Mouse (Mus musculus) thymus, postnatal 4 days (tissue): Measurements from ENCODE around the gene Dse.
"Not testable (repeated sequence)": the region's sequence is repeated elsewhere in the genome, so short reads cannot be mapped to it uniquely, and the experiment has no call there.

Experiments
- DNase-seq: peaks from one replicate; pipeline ENCODE4 v3.0.0; 2021

Dse gene

DNA sequence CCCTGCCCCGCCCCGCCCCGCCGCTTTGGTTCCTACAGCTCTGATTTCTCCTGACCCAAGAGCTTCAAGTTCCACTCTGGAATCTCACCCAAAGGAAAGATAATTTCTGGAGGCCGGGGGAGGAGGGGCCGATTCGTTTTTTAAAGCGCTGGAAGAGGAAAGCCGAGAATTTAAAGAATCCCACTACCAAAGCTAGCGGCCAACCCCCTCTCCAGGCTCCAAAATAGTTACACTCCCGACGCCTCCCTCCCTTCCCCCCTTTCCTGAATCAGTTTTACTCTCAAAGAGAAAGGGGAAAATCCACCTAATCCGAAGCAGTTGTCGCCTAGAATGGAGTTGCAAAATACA, at the start of gene Dse:
Gene Dse (minus strand): TSS at position 213 of the 348 bp plus-strand sequence.
- no peak for DNase-seq

DNA sequence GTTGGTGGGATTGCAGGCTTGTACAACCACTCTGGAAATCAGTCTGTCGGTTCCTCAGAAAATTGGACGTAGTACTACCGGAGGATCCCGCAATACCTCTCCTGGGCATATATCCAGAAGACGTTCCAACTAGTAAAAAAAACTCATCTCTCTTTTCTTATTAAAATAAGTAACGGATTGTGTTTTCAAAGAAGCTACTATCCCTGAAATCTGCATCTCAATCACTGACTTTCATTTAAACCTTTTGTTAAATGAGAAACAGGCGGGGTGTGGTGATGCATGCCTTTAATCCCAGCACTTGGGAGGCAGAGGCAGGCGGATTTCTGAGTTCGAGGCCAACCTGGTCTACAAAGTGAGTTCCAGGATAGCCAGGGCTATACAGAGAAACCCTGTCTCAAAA, 45.3 kb upstream of the Dse start:
- DNase-seq = not testable (repeated sequence)

DNA sequence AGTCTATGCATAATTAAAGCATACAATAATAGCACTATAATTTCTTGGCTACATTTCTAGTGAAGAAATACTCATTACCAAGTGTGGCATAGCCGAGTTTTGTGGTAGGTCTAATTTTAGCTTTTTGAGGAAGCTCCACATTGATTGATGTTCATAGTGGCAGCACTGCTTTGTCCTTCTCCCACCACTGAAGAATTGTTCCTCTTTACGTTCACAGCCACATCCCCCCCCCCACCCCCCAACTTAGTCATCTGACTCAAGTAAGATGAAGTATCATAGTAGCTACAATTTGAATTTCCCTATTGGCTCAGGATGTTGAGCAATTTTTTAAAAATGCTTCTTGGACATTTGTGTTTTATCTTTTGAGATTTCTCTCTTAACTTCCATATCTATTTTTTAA, 42.1 kb upstream of the Dse start:
- no peak for DNase-seq

DNA sequence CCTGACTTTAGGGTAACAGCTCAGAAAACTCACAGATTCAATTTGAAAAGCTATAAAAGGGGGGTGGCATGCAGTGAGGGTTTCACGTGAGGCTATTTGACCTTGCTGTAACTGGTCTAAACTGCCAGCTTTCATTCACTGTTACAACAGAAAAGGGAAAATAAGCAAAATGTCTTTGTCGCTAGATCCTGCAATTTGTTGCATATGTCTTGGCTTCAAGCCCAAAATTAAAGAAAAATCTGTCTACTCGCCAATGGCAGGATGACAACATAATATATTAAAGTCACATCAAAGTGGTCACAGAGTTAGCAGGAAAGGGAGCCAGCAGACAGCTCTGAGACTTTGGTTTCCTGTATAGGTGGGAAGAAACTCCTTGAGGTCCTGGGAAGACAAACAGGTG, 40.2 kb upstream of the Dse start:
- no peak for DNase-seq

DNA sequence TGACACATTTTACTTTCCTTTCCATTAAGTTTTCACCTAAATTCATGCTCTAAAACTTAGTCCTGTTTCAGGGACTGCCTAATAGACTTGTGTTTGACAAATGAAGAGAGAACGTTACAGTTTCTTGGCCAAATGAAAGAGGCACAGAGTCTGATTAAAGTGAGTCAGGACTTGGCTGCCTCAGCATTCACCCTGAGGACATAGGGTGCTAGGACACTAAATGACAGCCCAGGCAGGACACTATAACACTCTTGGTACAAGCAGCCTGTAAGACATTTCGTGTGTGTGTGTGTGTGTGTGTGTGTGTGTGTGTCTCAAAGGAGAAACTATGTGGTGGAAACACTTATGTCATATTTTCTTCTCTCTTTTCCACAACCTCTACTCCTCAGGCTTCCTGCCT, 38.6 kb upstream of the Dse start:
- DNase-seq = no peak

DNA sequence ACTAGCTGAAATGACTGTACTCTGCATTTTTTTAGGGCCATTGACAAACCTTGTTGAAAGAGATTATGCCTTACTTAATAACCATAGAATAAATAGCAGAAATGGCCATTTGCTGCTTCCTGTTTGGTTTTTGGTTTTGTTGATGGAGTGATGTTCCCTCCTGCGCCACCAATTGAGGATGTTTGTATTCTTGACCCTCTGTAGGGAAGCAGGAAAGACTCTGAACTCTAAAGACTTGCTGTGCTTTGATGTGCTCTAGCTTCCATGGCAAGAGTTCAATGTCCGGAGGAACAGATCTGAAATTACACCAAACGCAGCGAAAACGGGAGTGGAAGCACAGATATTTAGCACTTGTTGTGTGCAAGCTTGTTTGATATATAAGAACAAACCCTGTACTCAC, 37.2 kb upstream of the Dse start:
- DNase-seq = no peak

DNA sequence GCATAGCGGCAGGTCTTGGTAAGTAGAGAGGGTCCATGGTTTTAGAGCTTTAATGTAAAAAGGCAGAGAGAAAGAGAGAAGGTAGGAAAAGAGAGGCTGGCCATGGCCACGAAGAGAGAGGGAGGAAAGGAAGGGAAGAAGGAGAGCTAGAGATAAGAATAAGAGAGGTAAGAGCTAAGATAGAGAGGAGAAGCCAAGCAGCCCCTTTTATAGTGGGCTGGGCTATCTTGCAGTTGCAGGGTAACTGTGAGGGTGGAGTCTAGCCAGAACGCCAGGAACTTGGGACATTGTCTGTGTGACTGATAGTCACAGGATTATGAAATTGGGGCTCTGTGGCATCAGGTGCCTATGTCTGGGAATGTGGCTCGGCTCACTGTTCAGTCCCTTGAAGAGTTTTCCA, 31.0 kb upstream of the Dse start:
- DNase-seq = no peak

DNA sequence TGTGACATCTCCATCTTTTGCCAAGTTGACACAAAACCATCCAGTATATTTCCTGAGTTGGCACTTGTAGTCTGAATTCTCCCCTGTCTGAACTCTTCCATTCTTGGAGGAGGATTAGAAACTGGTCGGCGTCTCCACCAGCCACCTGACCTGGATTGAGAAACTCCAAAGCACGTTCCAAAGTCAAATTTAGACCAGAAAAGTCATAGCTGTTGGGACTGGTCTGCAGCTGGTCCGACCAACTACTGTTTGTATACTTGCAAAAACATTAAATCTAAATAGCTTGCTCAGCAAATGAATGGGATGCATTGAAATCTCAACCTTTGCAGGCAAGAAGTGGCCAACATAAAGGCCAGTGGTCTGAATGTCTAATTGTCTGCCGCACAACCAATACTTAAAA, 29.1 kb upstream of the Dse start:
- DNase-seq = no peak

DNA sequence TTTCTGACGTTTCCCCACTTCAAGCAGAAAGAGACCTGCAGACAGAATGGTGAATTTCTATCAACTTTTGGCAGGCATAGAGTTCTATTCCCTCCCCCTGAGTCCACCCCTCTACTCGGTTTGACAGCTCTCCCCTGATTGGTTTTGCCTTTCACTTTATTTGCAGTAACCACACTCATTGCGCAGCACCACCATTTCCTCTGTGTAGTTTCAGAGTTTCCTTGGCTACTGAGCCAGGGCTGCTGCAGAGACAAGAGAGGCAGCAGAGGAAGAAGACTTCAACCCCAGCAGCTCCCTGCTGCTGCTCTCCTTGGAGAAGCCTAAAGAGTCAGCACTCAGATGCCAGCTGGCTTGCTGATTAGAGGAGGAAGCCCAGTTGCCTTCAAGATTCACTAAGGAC, 27.9 kb upstream of the Dse start:
- peak; percentile 9 for DNase-seq

DNA sequence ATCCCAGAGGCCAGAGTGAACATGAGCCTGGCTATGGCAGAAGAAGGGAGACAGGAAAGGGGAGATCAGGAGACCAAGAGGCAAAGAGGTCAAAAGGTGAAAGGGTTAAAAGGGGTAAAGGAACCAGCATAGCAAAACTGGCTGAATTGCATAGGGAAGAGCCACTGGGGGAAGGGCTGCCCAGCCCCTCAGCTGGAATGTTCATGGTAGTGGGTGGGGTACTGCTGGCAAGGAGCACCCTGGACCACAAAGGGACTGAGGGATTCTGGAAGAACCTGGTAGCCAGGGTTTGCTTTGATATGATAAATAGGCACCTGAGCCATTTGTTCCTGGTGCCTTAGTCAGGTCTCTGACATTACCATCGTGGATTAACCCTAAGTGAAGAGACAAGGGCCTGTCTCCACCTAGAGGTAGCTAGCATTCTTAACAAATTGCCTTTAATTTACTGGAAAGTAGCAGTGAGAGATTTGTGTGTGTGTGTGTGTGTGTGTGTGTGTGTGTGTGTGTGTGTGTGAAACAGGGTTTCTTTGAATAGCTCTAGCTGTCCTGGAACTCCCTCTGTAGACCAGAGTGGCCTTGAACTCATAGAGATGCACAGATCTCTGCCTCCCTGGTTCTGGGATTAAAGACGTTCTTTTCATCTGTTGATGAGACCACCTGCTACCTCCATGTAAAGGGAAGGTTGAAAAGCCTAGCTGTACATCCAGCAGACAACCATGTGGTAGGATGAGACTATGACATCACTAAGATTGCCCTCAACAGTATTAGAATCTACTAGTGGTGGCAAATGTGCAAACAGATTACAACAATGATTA, 26.6 kb upstream of the Dse start:
- no peak for DNase-seq

DNA sequence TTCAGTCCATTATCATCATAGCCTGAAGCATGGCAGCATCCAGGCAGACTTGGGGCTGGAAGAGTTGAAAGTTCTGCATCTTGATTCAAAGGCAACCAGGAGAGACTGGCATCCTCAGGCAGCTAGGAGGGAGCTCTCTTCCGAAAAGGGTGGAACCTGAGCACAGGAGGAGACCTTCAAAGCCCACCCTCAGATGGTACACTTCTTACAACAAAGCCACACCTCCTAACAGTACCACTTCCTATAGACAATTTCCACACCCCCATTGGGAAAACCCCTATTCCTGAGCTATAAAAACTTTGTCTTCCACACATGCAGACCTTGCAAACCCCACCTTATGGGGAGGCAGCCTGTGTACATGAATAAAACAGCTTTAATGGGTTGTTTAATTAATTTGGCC, 25.9 kb upstream of the Dse start:
- DNase-seq = no peak

DNA sequence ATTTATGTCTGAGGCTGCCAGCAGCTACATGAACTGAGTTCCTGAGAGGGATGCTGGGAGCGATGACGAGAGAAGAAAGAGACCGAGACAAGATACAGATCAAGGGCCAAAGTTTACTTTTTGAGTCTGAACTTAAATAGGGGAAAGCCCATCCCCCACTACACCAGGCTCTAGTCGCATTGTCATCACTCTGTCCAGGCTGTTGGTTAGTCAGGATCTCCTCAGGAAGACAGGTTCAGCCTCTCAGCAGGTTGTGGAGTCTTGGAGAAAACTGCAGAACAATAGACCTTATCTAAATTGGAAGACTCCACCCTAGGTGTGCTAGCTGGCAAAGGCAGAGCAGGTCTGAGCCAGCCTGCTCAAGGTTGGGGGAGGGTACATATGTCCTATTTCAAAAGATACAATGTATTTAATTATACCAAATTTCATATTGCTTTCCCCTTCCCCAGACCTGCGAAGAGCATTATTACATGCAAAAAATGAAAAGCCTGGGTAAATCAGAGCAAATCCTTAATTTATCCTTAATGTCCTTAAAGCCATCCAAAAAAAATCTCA, 22.7 kb upstream of the Dse start:
- DNase-seq = no peak

DNA sequence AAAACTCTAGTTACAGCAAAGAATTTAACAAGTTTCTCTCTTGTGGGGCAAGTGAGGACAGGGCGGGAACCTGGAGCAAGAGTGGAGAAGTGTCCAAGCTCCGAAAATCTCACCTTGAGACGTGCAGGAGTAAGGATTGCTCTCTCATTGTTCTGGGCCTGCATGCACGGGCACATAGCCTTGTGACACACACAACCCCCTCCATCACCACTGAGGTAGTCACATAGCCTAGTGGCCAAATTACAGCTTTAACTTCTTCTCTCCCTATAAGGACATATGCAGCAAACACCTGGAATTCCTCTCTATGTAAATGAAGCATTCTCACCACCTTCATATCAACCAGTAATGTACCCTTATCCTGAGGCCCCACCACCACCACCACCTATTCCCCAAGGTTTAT, 22.0 kb upstream of the Dse start:
- no peak for DNase-seq

DNA sequence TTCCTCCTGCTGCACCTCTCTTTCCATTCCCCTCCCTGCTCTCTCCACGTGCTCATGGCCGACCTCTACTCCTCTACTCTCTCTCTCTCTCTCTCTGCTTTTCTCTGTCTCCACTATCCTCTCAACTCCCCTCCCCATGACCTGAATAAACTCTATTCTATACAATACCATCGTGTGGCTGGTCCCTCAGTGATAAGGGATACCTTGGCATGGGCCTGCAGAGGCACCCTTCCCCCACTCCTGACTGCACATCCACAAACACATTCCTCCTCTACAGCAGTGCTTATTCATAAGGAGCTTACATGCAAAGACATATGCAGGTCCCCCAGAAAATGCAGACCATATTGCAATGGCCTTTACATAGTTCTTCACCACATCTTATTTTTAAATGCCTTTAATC, 16.1 kb upstream of the Dse start:
- DNase-seq = no peak

DNA sequence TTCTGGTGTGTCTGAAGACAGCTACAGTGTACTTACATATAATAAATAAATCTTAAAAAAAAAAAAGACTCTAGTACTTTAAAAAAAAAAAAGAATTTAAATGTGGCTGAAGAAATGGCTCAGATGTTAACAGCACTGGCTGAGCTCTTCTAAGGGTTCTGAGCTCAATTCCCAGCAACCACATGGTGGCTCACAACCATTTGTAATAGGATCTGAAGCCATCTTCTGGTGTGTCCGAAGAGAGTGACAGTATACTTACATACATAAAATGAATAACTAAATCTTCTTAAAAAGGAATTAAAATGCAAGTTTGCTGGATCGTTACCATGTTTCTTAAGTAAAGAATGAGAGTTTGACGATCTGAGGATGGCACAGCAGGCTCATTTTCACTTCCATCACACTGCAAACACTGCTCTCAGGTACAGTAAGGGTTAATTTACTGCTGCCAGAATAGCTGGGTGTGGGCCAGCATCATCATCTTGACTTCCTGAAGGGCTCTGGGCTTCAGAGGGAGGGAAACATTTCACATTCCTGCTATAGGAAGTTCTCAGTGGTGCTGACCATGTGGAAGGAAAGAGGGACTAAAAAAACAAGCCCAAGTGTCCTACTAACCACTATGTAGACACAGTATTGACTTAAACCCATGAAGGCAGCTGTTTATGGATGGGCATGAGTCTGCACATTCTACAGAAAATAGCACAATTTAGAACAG, 14.6 kb upstream of the Dse start:
- no peak for DNase-seq

DNA sequence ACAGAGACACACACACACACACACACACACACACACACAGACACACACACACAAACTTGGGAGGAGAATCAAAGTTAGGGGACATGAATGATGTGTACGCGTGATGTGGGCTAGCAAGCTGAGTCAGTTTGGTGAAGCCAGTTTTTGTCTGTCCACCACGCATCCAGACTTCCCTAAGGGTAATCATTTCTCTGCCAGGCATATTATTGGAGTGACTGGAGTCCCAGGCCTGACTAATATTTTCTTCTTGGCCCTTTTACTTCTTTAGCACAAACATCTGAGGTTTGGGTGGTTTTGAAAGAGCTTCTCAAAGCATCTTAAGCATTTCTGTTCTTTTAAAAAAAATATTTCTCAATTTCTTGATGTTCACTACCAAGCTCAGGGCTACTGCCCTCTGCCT, 10.7 kb upstream of the Dse start:
- no peak for DNase-seq

DNA sequence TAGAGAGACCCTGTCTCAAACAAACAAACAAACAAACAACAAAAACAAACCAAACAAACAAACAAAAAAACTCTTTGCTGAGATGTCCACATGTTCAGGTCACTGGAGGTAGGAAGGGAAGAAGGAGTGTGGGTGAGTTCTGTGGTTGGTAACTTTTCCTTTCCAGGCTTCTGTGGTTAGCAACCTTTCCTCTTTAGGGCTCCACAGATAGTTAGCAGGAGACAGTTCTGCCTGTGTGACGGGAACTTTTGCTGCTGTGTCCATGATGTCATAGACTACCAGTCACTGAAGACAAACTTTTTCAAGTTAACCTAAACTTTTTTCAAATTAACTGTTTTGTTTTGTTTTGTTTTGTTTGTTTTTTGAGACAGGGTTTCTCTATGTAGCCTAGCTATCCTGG, 8.2 kb upstream of the Dse start:
- no peak for DNase-seq

DNA sequence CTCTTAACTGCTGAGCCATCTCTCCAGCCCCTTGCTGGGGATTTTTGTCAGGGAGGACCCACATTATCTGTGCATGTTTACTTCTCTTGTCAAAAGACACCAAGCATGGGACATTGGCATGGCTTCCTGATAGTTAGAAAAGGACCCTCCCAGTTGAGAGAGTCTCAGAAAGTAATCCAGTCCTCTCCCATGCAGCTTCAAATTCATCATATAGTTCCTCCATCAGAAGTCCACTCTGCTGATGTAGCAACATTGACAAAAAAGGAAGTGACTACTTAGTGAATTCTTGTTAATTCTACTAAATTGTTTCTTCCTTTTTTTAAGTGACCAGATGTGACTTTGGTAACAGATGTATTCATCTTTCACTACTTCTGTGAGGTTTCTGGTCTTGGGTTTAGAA, 2.4 kb upstream of the Dse start:
- no peak for DNase-seq

DNA sequence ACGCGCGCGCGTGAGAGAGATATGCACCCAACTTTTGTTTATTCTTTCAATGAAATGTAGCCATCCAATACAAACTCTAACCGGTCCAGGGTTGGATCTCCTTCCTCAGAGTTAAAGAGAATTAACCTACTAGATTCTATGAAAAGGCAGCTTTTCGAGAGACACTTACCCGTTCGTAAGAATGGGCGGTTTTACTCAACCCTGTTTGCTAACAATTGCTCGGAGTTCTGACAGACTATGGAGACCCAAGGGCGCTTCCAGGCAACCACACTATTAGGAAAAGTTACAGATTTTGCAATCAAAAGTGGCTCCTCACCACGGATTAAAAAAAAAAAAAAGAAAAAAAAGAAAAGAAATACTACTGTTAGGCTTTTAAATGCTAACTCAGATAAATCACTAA, 516 bp upstream of the Dse start:
- no peak for DNase-seq

DNA sequence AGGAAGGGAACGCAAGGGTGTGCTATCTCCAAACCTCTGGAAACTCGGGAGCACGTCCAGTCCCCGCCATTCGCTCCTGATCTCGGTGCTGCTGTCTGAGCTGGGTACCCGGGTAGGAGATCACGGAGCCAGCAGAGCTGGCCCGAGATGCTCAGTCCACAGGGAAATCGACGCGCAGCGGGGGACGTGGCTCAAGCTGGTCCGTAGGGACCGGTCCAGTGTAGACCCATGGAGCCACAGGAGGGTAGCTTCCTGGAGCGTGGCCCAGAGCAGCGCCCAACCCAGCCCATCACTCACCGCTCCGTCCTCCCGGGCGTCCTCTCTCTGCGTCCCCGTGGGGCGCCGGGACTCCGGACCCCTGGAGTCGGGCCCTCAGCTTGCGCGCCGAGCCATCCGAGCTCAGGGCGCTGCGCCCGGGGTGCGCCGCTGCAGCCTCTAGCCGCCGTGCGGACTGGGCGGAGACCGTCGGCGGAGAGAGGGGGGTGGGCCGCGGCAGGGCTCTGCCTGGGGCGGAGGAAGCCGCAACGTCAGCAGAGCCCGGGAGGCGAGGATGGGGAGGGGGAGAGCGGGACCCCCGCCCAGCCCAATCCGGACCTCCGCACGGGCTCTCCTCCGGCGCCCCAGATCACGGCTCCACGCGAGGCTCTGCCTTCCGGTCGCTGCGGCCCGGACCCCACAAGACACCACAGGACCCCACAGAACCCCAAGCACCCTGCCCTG, 572 bp downstream of the Dse start:
- peak; percentile 55 for DNase-seq

DNA sequence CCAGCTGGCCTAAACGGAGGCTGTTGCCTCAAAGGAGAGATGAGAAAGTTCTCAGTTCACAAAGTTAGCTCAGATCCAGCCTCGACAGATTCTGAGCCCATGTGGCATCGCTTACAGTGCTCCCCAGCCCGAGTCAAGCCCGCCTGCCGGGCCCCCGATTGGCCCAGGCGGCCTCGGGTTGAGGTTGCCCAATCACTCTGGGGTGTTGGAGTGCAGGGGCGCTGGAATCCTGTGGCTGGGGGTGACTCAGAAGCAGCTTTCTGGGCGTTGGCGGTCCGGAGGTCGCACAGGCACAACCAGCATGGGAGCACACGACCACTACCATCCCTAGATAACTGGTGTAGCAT, 1.1 kb downstream of the Dse start:
- peak; percentile 62 for DNase-seq

DNA sequence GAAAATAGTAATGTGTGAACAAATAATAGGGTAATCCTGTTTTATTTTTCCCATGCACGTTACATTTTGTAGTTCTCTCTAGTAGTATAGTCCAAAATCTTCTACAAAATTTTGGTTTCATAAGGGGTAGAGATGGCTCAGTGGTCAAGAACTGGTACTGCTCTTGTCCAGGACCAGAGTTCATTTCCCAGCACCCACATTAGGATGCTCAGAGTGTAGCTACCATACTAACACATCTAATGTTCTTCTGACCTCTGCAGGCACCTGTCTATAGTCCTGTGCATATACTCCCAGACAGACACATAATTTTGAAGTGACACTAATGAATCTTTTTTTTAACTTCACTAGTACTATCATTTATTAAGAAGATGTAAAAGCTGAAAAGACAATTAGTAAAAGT, 1.7 kb downstream of the Dse start:
- no peak for DNase-seq

DNA sequence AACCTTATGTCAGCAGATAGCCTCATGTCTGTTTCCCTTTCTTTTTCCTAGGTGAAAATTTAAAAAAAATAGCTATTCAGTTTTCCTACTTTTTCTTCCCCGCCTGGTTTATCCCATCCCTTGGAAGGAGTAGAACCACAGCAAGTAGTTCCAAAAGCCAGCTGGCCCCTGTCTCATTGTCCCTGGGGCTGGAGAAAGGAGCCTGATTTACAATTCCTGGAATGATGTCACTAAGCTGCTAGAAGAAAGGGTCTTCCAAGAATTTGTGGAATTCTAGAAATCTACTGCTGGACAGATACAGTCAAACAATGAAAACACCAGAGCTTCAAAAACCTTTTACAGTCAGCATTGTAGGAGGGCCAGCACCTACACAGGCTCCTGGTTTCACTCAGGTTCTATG, 6.8 kb downstream of the Dse start:
- DNase-seq = no peak

DNA sequence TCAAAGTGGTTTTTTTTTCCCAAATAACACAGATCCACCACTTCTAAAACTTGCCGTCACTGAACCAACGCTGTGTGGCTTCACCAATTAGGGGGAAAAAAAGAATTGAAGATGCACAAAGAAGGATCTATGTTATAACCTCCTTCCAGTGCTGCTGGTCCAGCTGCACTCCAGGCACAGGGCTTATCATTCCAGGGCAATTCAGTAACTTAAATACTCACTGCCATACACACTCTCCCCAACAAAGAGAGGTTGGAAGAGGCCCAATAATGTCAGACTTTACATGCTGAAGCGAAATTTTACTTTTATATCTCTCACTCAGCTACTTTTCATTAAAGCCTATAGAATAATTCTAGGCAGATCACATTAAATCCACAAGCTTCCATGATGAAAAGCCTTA, 8.9 kb downstream of the Dse start:
- no peak for DNase-seq
